Mouse (Mus musculus) hindbrain, postnatal 0 days (tissue): ENCODE data around the gene Ccr4. TPM values are rescaled to one million over a fixed set of nuclear protein-coding genes. Genes with fewer than 3 reads are reported as not detected.
"Not testable (repeated sequence)": the region's sequence is repeated elsewhere in the genome, so short reads cannot be mapped to it uniquely, and the experiment has no call there.

ENCODE experiments used
- ATAC-seq: fragments of 200-750 bp; cut with Nextera tagmentation; 2 replicates; pipeline ENCODE4 v1.8.0; 2017; ENCODE audit warnings: mild to moderate bottlenecking, moderate TSS enrichment, moderate library complexity
- DNase-seq: peaks from one replicate; pipeline ENCODE4 v3.0.0-alpha.2; 2015; ENCODE audit warnings: low spot score
- H3K27ac ChIP-seq: fragments of 300-500 bp; sonication (generic); 2 replicates; pipeline ENCODE4 v1.5.1; 2014; ENCODE audit warnings: mild to moderate bottlenecking
- H3K27me3 ChIP-seq: fragments of 300-500 bp; sonication (generic); 2 replicates; pipeline ENCODE4 v1.6.1; 2014; ENCODE audit warnings: low read length, mixed read lengths; ENCODE audit not compliant: insufficient read depth
- H3K36me3 ChIP-seq: fragments of 300-500 bp; sonication (generic); 2 replicates; pipeline ENCODE4 v1.6.1; 2014; ENCODE audit warnings: low read length, mixed read lengths; ENCODE audit not compliant: insufficient read depth
- H3K4me1 ChIP-seq: fragments of 300-500 bp; sonication (generic); 2 replicates; pipeline ENCODE4 v1.6.1; 2014; ENCODE audit warnings: antibody characterized with exemption, low read length, mixed read lengths; ENCODE audit not compliant: insufficient read depth
- H3K4me2 ChIP-seq: fragments of 300-500 bp; sonication (generic); 2 replicates; pipeline ENCODE4 v1.6.1; 2014; ENCODE audit warnings: low read depth, mild to moderate bottlenecking, low read length, moderate library complexity, mixed read lengths
- H3K4me3 ChIP-seq: fragments of 300-500 bp; sonication (generic); 2 replicates; pipeline ENCODE4 v1.5.1; 2014; ENCODE audit warnings: low read length
- H3K9ac ChIP-seq: fragments of 300-500 bp; sonication (generic); replicated peaks from 2 replicates; pipeline ENCODE4 v1.6.1; 2014; ENCODE audit warnings: mild to moderate bottlenecking, low read length, moderate library complexity, mixed read lengths
- H3K9me3 ChIP-seq: fragments of 300-500 bp; sonication (generic); 2 replicates; pipeline ENCODE4 v1.6.1; 2016; ENCODE audit warnings: low read length, mixed read lengths
- CTCF ChIP-seq: IDR thresholded peaks from 2 replicates; pipeline ENCODE4 v1.5.1; 2016; ENCODE audit warnings: antibody characterized with exemption, control low read depth, low read depth
- WGBS: fragments of 180-500 bp; shearing (Covaris S2); extraction: QIAGEN DNeasy Blood & Tissue Kit; methylation state at CpG from one replicate; pipeline ENCODE4 v1.1.7; 2014; 5-methylcytosine and 5-hydroxymethylcytosine counted together
- polyA plus RNA-seq: library from polyadenylated mRNA; unstranded; fragments of >200 nt; fragmentation: Nextera tagmentation; extraction: Ambion mirVana; gene quantifications from 2 replicates; pipeline ENCODE4 v1.2.1, GENCODE M21; 2015
- total RNA-seq: library from RNA; depleted of rRNA; stranded (reverse); fragments of >200 nt; gene quantifications from 2 replicates; pipeline ENCODE4 v1.2.3, GENCODE M21; 2014

Gene Ccr4
- total and polyA plus RNA-seq, 2 experiments from 2014 or later: not detected

GRCm38 (mm10) chr9:114525073-114525633 lies 20.4 kb upstream of the Ccr4 start:
- H3K4me1 ChIP-seq: no peaks in the 10 kb centered on the region
- no peaks in the 10 kb centered on the region for H3K27me3 ChIP-seq
- DNase-seq (no peak), ATAC-seq (no peak)
- H3K9ac ChIP-seq: no peak overlapping the region
- no peak overlapping the region for H3K4me3 ChIP-seq
- no peaks in the 10 kb centered on the region for H3K9me3 ChIP-seq
- 89% methylated on average over 13 of the region's 15 CpGs for WGBS
- H3K4me2 ChIP-seq: no peak overlapping the region
- no peak overlapping the region for H3K27ac ChIP-seq
- no peaks in the 10 kb centered on the region for H3K36me3 ChIP-seq
- no peak for TF ChIP-seq CTCF

GRCm38 (mm10) chr9:114522501-114522900 lies 17.8 kb upstream of the Ccr4 start:
- H3K9me3 ChIP-seq: no peaks in the 10 kb centered on the region
- no peak overlapping the region for H3K4me3 ChIP-seq
- H3K36me3 ChIP-seq: no peaks in the 10 kb centered on the region
- H3K4me1 ChIP-seq: no peaks in the 10 kb centered on the region
- no peak overlapping the region for H3K27ac ChIP-seq
- TF ChIP-seq CTCF: no peak
- H3K9ac ChIP-seq: no peak overlapping the region
- H3K27me3 ChIP-seq: no peaks in the 10 kb centered on the region
- WGBS: 88% methylated on average over 9 of the region's 9 CpGs
- ATAC-seq (no peak), DNase-seq (no peak)
- no peak overlapping the region for H3K4me2 ChIP-seq

- Histone ChIP-seq H3K4me3 (no peak overlapping the region), H3K27me3 (no peaks in the 10 kb centered on the region), H3K27ac (no peak overlapping the region), H3K36me3 (no peaks in the 10 kb centered on the region), H3K9ac (no peak overlapping the region), H3K9me3 (no peaks in the 10 kb centered on the region), H3K4me2 (no peak overlapping the region), H3K4me1 (no peaks in the 10 kb centered on the region)
- no peak for DNase-seq
- 57% methylated on average over 5 of the region's 5 CpGs for WGBS
- no peak for ATAC-seq
- peak; percentile 16; the same call in 1 of the 2 replicates for TF ChIP-seq CTCF
These were observed 17.3 kb upstream of the Ccr4 start for GRCm38 (mm10) chr9:114522041-114522440.

GRCm38 (mm10) chr9:114520529-114520928 lies 15.8 kb upstream of the Ccr4 start:
- not testable (repeated sequence) for H3K36me3 ChIP-seq, H3K27ac ChIP-seq, H3K27me3 ChIP-seq, H3K4me2 ChIP-seq, H3K4me3 ChIP-seq, H3K9me3 ChIP-seq, H3K9ac ChIP-seq, ATAC-seq, H3K4me1 ChIP-seq, DNase-seq
- 74% methylated on average over 4 of the region's 4 CpGs for WGBS

GRCm38 (mm10) chr9:114518812-114519477 lies 14.2 kb upstream of the Ccr4 start:
- ATAC-seq (no peak), DNase-seq (no peak)
- H3K9ac ChIP-seq: no peak overlapping the region
- WGBS: 67% methylated on average over 9 of the region's 9 CpGs
- H3K4me1 ChIP-seq: no peaks in the 10 kb centered on the region
- no peak overlapping the region for H3K4me3 ChIP-seq
- no peaks in the 10 kb centered on the region for H3K36me3 ChIP-seq
- H3K9me3 ChIP-seq: no peaks in the 10 kb centered on the region
- peak; percentile 38 for TF ChIP-seq CTCF
- no peak overlapping the region for H3K4me2 ChIP-seq
- no peak overlapping the region for H3K27ac ChIP-seq
- no peaks in the 10 kb centered on the region for H3K27me3 ChIP-seq

GRCm38 (mm10) chr9:114517924-114518497 lies 13.3 kb upstream of the Ccr4 start:
- Histone ChIP-seq H3K9me3 (peaks cover 4% of the 10 kb centered on the region), H3K4me1 (no peaks in the 10 kb centered on the region), H3K4me3 (no peak overlapping the region), H3K36me3 (no peaks in the 10 kb centered on the region), H3K27me3 (no peaks in the 10 kb centered on the region), H3K27ac (no peak overlapping the region), H3K9ac (no peak overlapping the region), H3K4me2 (no peak overlapping the region)
- DNase-seq (no peak), ATAC-seq (no peak)
- no peak for TF ChIP-seq CTCF
- WGBS: 78% methylated on average over 13 of the region's 13 CpGs

GRCm38 (mm10) chr9:114515364-114515763 lies 10.6 kb upstream of the Ccr4 start, which contains the start of gene C130032M10Rik:
Gene C130032M10Rik, plus strand, starts transcription at chr9:114515697.
- DNase-seq: no peak

More at GRCm38 (mm10) chr9:114515364-114515763, 10.6 kb upstream of the Ccr4 start, which contains the start of gene C130032M10Rik:
- Histone ChIP-seq H3K9me3 (peaks cover 11% of the 10 kb centered on the region), H3K4me3 (no peak within 1 kb of the TSS), H3K4me1 (no peaks in the 10 kb centered on the region), H3K27me3 (no peaks in the 10 kb centered on the region), H3K4me2 (no peak within 1 kb of the TSS), H3K9ac (no peak within 1 kb of the TSS), H3K27ac (no peak within 1 kb of the TSS), H3K36me3 (no peaks in the 10 kb centered on the region)
- no peak for TF ChIP-seq CTCF
- WGBS: 62% methylated on average over 11 of the region's 11 CpGs
- no peak for ATAC-seq
